Comparison of ENCODE assay signal across 10 mouse cellular contexts in the genomic region with DNA sequence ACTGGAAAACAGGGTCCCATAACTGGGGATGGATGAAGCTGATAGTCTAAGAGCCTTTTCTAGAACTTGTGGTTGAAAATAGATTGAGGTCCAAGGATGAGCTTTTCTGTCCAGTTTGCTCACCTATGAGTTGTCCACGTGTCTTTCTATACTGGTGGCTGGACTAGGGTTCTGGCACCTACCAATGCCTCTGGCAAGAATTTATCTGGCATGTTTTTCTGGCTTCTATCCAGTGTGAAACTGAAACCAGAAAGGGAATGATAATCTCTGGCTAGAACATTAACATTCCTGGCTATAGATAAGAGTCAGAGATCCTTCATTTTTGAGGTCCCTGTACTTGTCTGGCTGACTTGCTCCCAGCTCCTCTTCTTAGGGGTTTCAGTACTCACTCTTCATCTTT.
DNase-seq lines count a peak whose midpoint lies in the region.
"Had no signal": no experiment of that assay in that cellular context is flagged by ENCODE, and none has a peak within 500 bp of the region (broad histone marks: within the 10 kb centered on the region; RNA-seq: fewer than 3 reads in every experiment).

No protein-coding gene starts in this region.

- peak; percentile 59 to 72 for DNase-seq in cerebellum, postnatal 10 days
- no peak for DNase-seq in cerebellum, adult 11-12 months
- DNase-seq in heart, postnatal 10 days: peak; percentile 14 to 18
- DNase-seq in heart, postnatal 4 days: no peak
- DNase-seq in ovary, postnatal 14 days (ENCODE audit: low spot score): peak; percentile 1
- DNase-seq in ovary, postnatal 10 days (ENCODE audit: low spot score): no peak
- DNase-seq: adrenal gland, postnatal 25 days; gastrocnemius, postnatal 36 days; heart, adult 2 months; kidney, adult 11 months had no signal

- intact Hi-C loops in heart, postnatal 10 days (cut with DNase I): no loop called here

Comparison
In these comparisons a context has a peak if more than half of its experiments do, and no peak if none do; other contexts are left out.
1. DNase-seq: peak in cerebellum, postnatal 10 days (2 of 2), heart, postnatal 10 days (2 of 2) and ovary, postnatal 14 days (single experiment); none in cerebellum, adult 11-12 months (single experiment), heart, postnatal 4 days (single experiment) and ovary, postnatal 10 days (single experiment).